Mouse (Mus musculus): ENCODE measurements around the gene Disp1. TPM values are rescaled to one million over a fixed set of nuclear protein-coding genes. Genes with fewer than 3 reads are reported as not detected.

Disp1 gene
- polyA plus RNA-seq (2017; shearing (Covaris generic)) = 18.3 TPM

DNA sequence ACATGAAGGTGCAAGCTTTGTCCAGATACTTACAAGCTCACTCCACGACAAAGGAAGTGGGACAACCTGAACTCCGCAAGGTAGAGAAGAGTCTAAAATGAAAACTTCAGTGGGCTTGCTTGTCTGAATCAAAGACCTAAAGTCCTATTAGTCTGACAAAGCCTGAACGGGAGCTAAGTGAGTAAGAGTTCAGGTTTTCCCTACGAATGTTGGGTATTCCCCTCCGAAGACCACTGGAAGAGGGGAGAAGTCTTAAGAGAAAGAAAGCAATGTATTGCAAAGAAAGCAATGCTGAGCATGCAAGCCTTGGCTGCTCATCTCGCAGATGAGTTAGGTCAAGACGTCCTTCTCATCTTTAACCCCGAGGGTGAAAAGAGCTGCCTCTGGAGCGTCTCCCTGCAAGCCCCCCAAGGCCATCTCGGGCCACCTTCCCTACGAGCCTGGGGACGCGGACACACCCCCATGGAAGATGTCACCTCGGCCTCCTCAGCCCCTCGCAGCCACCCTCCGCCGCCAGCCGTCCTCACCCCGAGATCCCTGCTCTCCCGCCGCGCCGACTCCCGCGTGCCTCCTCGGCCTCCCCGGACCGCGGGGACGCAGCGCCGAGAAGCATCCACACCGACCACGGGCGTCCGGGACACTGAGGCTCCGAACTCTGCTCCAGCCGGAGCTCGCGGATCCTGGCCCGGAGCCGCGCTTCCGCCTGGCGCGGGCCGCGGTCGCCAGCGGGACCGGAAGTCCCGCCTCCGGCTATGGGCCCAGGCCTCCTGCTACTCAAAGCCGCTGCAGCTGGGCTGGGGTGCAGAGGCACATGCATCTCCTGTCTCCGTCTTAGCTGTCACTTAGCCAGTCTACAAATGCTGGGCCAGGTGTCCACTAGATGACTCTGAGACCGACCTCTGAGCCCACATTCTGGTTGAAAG, at the start of gene Disp1:
TSS of gene Disp1 (minus strand) at position 727 of the 923 bp plus-strand sequence.

Other genes starting within 250 kb of the Disp1 start
- gene Aida, start 75.1 kb upstream of the Disp1 start, polyA plus RNA-seq (2017; shearing (Covaris generic)) = 17.2 TPM
- gene Brox, start 75.7 kb upstream of the Disp1 start, polyA plus RNA-seq (2017; shearing (Covaris generic)) = 75.2 TPM
- 245 TPM for gene Mia3, start 148.0 kb upstream of the Disp1 start, polyA plus RNA-seq (2017; shearing (Covaris generic))
- 23.5 TPM for gene Taf1a, start 167.5 kb upstream of the Disp1 start, polyA plus RNA-seq (2017; shearing (Covaris generic))
- not detected for gene Hhipl2, start 196.7 kb upstream of the Disp1 start, polyA plus RNA-seq (2017; shearing (Covaris generic))

Measured in naive thymus-derived CD4-positive, alpha-beta T cell, adult 5 months (primary cell).